Mouse (Mus musculus): ENCODE measurements around the gene Serpind1. TPM values are rescaled to one million over a fixed set of nuclear protein-coding genes. Genes with fewer than 3 reads are reported as not detected.

The Serpind1 gene
- 0.66 and 0.67 TPM in 2 replicates for polyA plus RNA-seq (2015; fragmentation: Nextera tagmentation; extraction: Ambion mirVana)

GRCm38 (mm10) chr16:17331116-17331515, at the start of gene Serpind1:
Serpind1 (plus strand) TSS chr16:17331371.
- Histone ChIP-seq H3K9me3 (replicated peaks; ENCODE audit: control insufficient read depth, low read length) (no peaks in the 10 kb centered on the region), H3K4me3 (ENCODE audit: low read length) (no peak within 1 kb of the TSS), H3K36me3 (ENCODE audit: control insufficient read depth, insufficient read depth) (no peaks in the 10 kb centered on the region), H3K4me2 (ENCODE audit: low read depth, low read length) (no peak within 1 kb of the TSS), H3K27me3 (ENCODE audit: control insufficient read depth, insufficient read depth, low read length) (no peaks in the 10 kb centered on the region), H3K27ac (ENCODE audit: low read length) (no peak within 1 kb of the TSS), H3K9ac (ENCODE audit: low read length) (no peak within 1 kb of the TSS), H3K4me1 (ENCODE audit: control insufficient read depth, insufficient read depth, low read length) (no peaks in the 10 kb centered on the region)
- WGBS, result 33% methylated on average over 2 of the region's 2 CpGs
- ATAC-seq (replicated peaks; ENCODE audit: extremely low read depth, insufficient read depth, low FRiP score), result no peak

GRCm38 (mm10) chr16:17283151-17283550, 48.0 kb upstream of the Serpind1 start:
- H3K36me3 ChIP-seq (ENCODE audit: control insufficient read depth, insufficient read depth), result peaks cover 24% of the 10 kb centered on the region
- ATAC-seq (replicated peaks; ENCODE audit: extremely low read depth, insufficient read depth, low FRiP score), result no peak

GRCm38 (mm10) chr16:17287103-17287502, 44.1 kb upstream of the Serpind1 start:
- ATAC-seq (replicated peaks; ENCODE audit: extremely low read depth, insufficient read depth, low FRiP score), result no peak
- Histone ChIP-seq H3K27ac (ENCODE audit: low read length) (no peak overlapping the region), H3K9me3 (replicated peaks; ENCODE audit: control insufficient read depth, low read length) (no peaks in the 10 kb centered on the region), H3K4me1 (ENCODE audit: control insufficient read depth, insufficient read depth, low read length) (0 out of 2 replicates have a peak, but pooled peaks cover 3% of the 10 kb centered on the region), H3K9ac (ENCODE audit: low read length) (no peak overlapping the region), H3K4me3 (ENCODE audit: low read length) (no peak overlapping the region), H3K27me3 (ENCODE audit: control insufficient read depth, insufficient read depth, low read length) (no peaks in the 10 kb centered on the region), H3K4me2 (ENCODE audit: low read depth, low read length) (no peak overlapping the region), H3K36me3 (ENCODE audit: control insufficient read depth, insufficient read depth) (peaks cover 24% of the 10 kb centered on the region)
- WGBS, result 88% methylated on average over 2 of the region's 2 CpGs

More at GRCm38 (mm10) chr16:17283151-17283550, 48.0 kb upstream of the Serpind1 start:
- Histone ChIP-seq H3K4me2 (ENCODE audit: low read depth, low read length) (no peak overlapping the region), H3K27ac (ENCODE audit: low read length) (no peak overlapping the region), H3K4me1 (ENCODE audit: control insufficient read depth, insufficient read depth, low read length) (peaks cover 3% of the 10 kb centered on the region; the same call in 1 of the 2 replicates), H3K4me3 (ENCODE audit: low read length) (no peak overlapping the region), H3K9ac (ENCODE audit: low read length) (no peak overlapping the region), H3K27me3 (ENCODE audit: control insufficient read depth, insufficient read depth, low read length) (peaks cover 4% of the 10 kb centered on the region), H3K9me3 (replicated peaks; ENCODE audit: control insufficient read depth, low read length) (no peaks in the 10 kb centered on the region)
- 50% methylated on average over 6 of the region's 6 CpGs for whole genome bisulfite sequencing

DNA sequence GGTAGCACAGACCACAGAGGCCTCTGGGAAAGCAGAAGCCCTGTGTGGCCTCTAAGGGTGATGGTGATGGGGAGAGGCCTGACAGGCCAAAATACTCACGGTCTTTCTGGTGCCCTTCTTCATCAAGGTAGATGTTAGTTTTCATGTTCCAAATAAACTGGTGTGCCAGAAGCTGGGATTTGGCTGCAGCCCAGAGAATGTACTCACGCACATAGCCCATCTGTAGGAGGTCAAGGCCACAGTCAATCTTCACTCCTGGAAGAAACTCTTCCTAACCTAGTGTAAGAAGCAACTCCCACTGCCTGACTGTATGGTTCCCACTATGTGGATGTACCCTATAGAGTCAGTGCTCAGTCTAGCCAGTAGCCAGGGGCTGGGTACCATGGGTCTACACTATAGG, 40.2 kb upstream of the Serpind1 start:
- Histone ChIP-seq H3K9me3 (replicated peaks; ENCODE audit: control insufficient read depth, low read length) (no peaks in the 10 kb centered on the region), H3K4me1 (ENCODE audit: control insufficient read depth, insufficient read depth, low read length) (no peaks in the 10 kb centered on the region), H3K27me3 (ENCODE audit: control insufficient read depth, insufficient read depth, low read length) (no peaks in the 10 kb centered on the region), H3K4me3 (ENCODE audit: low read length) (no peak overlapping the region), H3K4me2 (ENCODE audit: low read depth, low read length) (no peak overlapping the region), H3K36me3 (ENCODE audit: control insufficient read depth, insufficient read depth) (peaks cover 28% of the 10 kb centered on the region), H3K27ac (ENCODE audit: low read length) (no peak overlapping the region), H3K9ac (ENCODE audit: low read length) (no peak overlapping the region)
- ATAC-seq (replicated peaks; ENCODE audit: extremely low read depth, insufficient read depth, low FRiP score), result no peak
- WGBS, result 85% methylated on average over 2 of the region's 2 CpGs

DNA sequence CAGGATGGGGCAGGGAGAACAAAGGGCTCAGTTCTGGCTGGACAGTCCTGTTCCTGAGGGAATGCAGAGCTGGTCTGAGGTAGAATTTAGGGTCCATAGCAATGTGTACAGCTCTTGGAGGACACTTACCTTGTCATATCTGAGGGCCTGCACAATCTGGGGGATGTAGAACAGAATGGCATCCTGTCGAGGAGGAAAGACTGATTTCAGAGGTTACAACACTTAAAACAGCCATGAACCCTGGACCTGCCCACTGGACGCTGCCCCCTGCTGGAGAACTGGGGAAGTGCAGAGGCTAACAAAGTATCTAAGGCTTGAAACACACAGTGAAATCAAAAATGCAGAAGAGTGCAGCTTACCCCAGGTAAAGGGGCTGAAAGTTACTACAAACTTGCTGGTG, 38.4 kb upstream of the Serpind1 start:
- H3K4me1 ChIP-seq (ENCODE audit: control insufficient read depth, insufficient read depth, low read length), result no peaks in the 10 kb centered on the region
- no peak for ATAC-seq (replicated peaks; ENCODE audit: extremely low read depth, insufficient read depth, low FRiP score)
- peaks cover 33% of the 10 kb centered on the region for H3K36me3 ChIP-seq (ENCODE audit: control insufficient read depth, insufficient read depth)
- no peak overlapping the region for H3K4me3 ChIP-seq (ENCODE audit: low read length)
- no peaks in the 10 kb centered on the region for H3K27me3 ChIP-seq (ENCODE audit: control insufficient read depth, insufficient read depth, low read length)
- 5% methylated on average over 2 of the region's 2 CpGs for WGBS
- no peak overlapping the region for H3K27ac ChIP-seq (ENCODE audit: low read length)
- H3K9me3 ChIP-seq (replicated peaks; ENCODE audit: control insufficient read depth, low read length), result no peaks in the 10 kb centered on the region
- H3K4me2 ChIP-seq (ENCODE audit: low read depth, low read length), result no peak overlapping the region
- H3K9ac ChIP-seq (ENCODE audit: low read length), result no peak overlapping the region

DNA sequence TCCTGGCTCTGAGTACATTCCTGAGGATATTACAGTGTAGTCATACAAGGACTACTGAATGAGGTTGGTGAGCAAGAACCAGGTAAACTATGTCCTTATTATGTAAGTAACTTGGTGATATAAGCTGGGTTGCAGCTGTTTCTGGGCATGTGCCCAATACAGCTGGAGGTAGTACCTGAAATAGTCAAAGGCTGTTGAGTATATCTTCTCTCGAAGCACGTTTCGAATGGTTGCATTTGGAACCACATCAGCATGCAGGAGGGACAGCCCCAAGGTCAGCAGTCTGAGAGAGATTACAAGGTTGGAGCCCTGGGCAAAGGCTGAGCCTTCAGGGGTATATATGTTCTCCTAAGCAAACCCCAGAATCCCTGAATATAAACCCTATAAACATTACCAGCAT, 30.4 kb upstream of the Serpind1 start:
- no peak for ATAC-seq (replicated peaks; ENCODE audit: extremely low read depth, insufficient read depth, low FRiP score)
- Histone ChIP-seq H3K4me3 (ENCODE audit: low read length) (no peak overlapping the region), H3K27ac (ENCODE audit: low read length) (no peak overlapping the region), H3K4me1 (ENCODE audit: control insufficient read depth, insufficient read depth, low read length) (no peaks in the 10 kb centered on the region), H3K27me3 (ENCODE audit: control insufficient read depth, insufficient read depth, low read length) (no peaks in the 10 kb centered on the region), H3K9me3 (replicated peaks; ENCODE audit: control insufficient read depth, low read length) (no peaks in the 10 kb centered on the region), H3K36me3 (ENCODE audit: control insufficient read depth, insufficient read depth) (peaks cover 47% of the 10 kb centered on the region), H3K9ac (ENCODE audit: low read length) (no peak overlapping the region), H3K4me2 (ENCODE audit: low read depth, low read length) (no peak overlapping the region)
- 73% methylated on average over 3 of the region's 3 CpGs for WGBS

DNA sequence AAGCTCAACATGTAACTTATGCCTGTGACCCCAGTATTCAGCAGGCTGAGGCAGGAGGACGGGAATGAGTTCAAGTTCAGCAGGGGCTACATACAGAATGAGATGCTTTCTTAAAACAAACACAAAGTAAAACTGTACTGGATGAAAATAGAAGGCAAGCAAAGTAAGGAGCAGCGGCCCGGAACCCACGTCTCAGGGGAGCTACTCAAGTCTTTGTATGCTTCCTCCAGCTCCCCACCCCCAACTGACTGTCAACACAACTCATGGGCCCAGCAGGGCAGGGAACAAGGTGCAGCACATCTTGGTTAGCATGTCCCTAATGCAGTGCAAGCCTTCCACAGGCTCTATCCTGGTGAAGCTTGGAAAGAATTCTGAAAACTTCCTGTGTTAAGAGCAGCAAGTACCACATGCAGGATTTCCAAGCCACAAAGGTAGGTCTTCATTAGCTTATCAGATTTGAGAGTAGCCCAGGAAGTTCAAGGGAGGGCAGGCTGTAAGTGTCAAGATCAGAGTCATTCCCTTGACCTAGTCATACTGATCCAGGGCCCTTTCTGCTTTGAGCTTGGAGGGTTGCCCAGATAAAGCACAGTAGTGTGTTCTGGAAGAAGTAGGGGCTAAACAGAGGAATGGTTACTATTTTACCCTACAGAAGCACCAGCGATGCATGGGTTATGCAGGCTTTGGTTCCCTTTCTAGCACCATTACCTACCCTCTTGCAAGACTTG, 27.5 kb upstream of the Serpind1 start:
- 85% methylated on average over 5 of the region's 5 CpGs for WGBS
- H3K27ac ChIP-seq (ENCODE audit: low read length), result no peak overlapping the region
- no peaks in the 10 kb centered on the region for H3K27me3 ChIP-seq (ENCODE audit: control insufficient read depth, insufficient read depth, low read length)
- no peaks in the 10 kb centered on the region for H3K4me1 ChIP-seq (ENCODE audit: control insufficient read depth, insufficient read depth, low read length)
- no peak overlapping the region for H3K9ac ChIP-seq (ENCODE audit: low read length)
- peaks cover 48% of the 10 kb centered on the region for H3K36me3 ChIP-seq (ENCODE audit: control insufficient read depth, insufficient read depth)
- no peak overlapping the region for H3K4me3 ChIP-seq (ENCODE audit: low read length)
- H3K9me3 ChIP-seq (replicated peaks; ENCODE audit: control insufficient read depth, low read length), result no peaks in the 10 kb centered on the region
- no peak overlapping the region for H3K4me2 ChIP-seq (ENCODE audit: low read depth, low read length)
- ATAC-seq (replicated peaks; ENCODE audit: extremely low read depth, insufficient read depth, low FRiP score), result no peak

DNA sequence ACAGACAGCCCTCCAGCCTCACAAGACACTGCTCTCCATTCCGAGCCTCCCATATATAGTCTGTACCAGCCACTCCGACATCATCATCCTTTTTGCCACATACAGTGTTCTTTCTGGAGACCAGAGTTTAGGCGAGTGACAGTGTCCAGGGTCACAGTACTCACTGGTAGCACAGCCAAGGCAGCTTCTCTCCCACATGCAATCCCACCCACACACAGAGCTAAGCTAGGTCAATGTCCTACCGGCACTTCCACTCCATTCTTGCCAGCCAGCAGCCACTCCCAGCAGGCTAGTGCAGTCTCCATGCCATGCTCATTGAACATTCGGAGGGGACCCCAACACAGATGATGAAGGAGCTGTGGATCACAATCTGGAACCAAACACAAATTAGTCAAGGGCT, 23.7 kb upstream of the Serpind1 start:
- Histone ChIP-seq H3K9me3 (replicated peaks; ENCODE audit: control insufficient read depth, low read length) (no peaks in the 10 kb centered on the region), H3K4me1 (ENCODE audit: control insufficient read depth, insufficient read depth, low read length) (no peaks in the 10 kb centered on the region), H3K9ac (ENCODE audit: low read length) (no peak overlapping the region), H3K27ac (ENCODE audit: low read length) (no peak overlapping the region), H3K27me3 (ENCODE audit: control insufficient read depth, insufficient read depth, low read length) (no peaks in the 10 kb centered on the region), H3K36me3 (ENCODE audit: control insufficient read depth, insufficient read depth) (peaks cover 45% of the 10 kb centered on the region), H3K4me2 (ENCODE audit: low read depth, low read length) (no peak overlapping the region), H3K4me3 (ENCODE audit: low read length) (no peak overlapping the region)
- 93% methylated on average over 5 of the region's 5 CpGs for WGBS
- ATAC-seq (replicated peaks; ENCODE audit: extremely low read depth, insufficient read depth, low FRiP score), result no peak

DNA sequence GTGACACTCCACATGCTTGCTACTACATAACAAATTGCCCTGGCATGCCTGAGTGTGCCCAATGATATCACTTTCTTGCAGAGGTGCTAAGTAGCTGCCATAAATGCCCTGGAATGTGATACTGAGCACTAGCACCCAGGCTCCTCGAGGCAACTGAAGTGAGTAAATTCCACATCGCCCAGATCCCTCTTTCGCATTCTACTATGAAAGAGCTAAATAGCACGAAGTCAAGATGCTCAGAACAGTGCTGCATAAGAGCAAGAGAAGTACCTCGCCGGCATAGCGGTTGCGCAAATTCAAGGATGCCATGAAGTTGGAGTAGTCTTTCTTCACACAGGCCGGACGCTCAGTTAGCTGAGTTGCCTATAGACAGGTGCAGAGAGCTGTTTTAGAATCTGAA, 22.1 kb upstream of the Serpind1 start:
- H3K9ac ChIP-seq (ENCODE audit: low read length), result no peak overlapping the region
- no peak overlapping the region for H3K4me3 ChIP-seq (ENCODE audit: low read length)
- 0 out of 2 replicates have a peak, but pooled peaks cover 4% of the 10 kb centered on the region for H3K9me3 ChIP-seq (replicated peaks; ENCODE audit: control insufficient read depth, low read length)
- no peak for ATAC-seq (replicated peaks; ENCODE audit: extremely low read depth, insufficient read depth, low FRiP score)
- no peak overlapping the region for H3K4me2 ChIP-seq (ENCODE audit: low read depth, low read length)
- WGBS, result 90% methylated on average over 10 of the region's 10 CpGs
- H3K27ac ChIP-seq (ENCODE audit: low read length), result no peak overlapping the region
- H3K4me1 ChIP-seq (ENCODE audit: control insufficient read depth, insufficient read depth, low read length), result no peaks in the 10 kb centered on the region
- no peaks in the 10 kb centered on the region for H3K27me3 ChIP-seq (ENCODE audit: control insufficient read depth, insufficient read depth, low read length)
- H3K36me3 ChIP-seq (ENCODE audit: control insufficient read depth, insufficient read depth), result peaks cover 49% of the 10 kb centered on the region

Data from heart, embryonic 16.5 days (tissue).